Comparison of ENCODE assay signal across 24 mouse cellular contexts in genomic region chr10:89594309-89594708, GRCm38 (mm10). TPM values are rescaled to one million over a fixed set of nuclear protein-coding genes. Genes with fewer than 3 reads are reported as not detected.
DNase-seq lines count a peak whose midpoint lies in the region; ATAC-seq lines count a peak whose summit lies in the region.
"Had no signal": no experiment of that assay in that cellular context is flagged by ENCODE, and none has a peak within 500 bp of the region (broad histone marks: within the 10 kb centered on the region; RNA-seq: fewer than 3 reads in every experiment).

No protein-coding gene starts in this region.

- peak; percentile 70 for ATAC-seq in intestine, embryonic 16.5 days
- ATAC-seq in liver, embryonic 13.5 days (ENCODE audit: low read depth): peak; percentile 72
- ATAC-seq in forebrain, embryonic 16.5 days: no peak
- ATAC-seq: CD4-positive, CD25-positive, alpha-beta regulatory T cell, adult 4 months; Patski had no signal

- peak overlapping the region; percentile 57; the same call in 1 of the 2 replicates for H3K27ac ChIP-seq in intestine, embryonic 16.5 days (ENCODE audit: low read length)
- no peak overlapping the region for H3K27ac ChIP-seq in liver, embryonic 13.5 days
- H3K27ac ChIP-seq in forebrain, embryonic 16.5 days (ENCODE audit: low read length): no peak overlapping the region
- no peak overlapping the region for H3K27ac ChIP-seq in midbrain, embryonic 10.5 days (replicated peaks)
- H3K27ac ChIP-seq in hindbrain, embryonic 10.5 days: no peak overlapping the region
- H3K27ac ChIP-seq: embryonic facial prominence, embryonic 15.5 days; limb, embryonic 15.5 days; midbrain, embryonic 12.5 days; stomach, postnatal 0 days had no signal

- H3K9ac ChIP-seq in intestine, embryonic 16.5 days (ENCODE audit: low read depth, low read length): no peak overlapping the region
- H3K9ac ChIP-seq in liver, embryonic 13.5 days: no peak overlapping the region
- H3K9ac ChIP-seq in forebrain, embryonic 16.5 days (replicated peaks; ENCODE audit: low read depth, low read length): no peak overlapping the region
- H3K9ac ChIP-seq: embryonic facial prominence, embryonic 15.5 days; limb, embryonic 15.5 days; midbrain, embryonic 12.5 days had no signal

- no peaks in the 10 kb centered on the region for H3K27me3 ChIP-seq in intestine, embryonic 16.5 days (replicated peaks; ENCODE audit: control insufficient read depth, insufficient read depth, low read length)
- no peaks in the 10 kb centered on the region for H3K27me3 ChIP-seq in liver, embryonic 13.5 days
- H3K27me3 ChIP-seq in forebrain, embryonic 16.5 days (replicated peaks; ENCODE audit: control insufficient read depth, insufficient read depth, low read length): no peaks in the 10 kb centered on the region
- H3K27me3 ChIP-seq in midbrain, embryonic 10.5 days (ENCODE audit: low read depth, poor library complexity, severe bottlenecking): no peaks in the 10 kb centered on the region
- H3K27me3 ChIP-seq in hindbrain, embryonic 10.5 days (ENCODE audit: insufficient read depth, poor library complexity, severe bottlenecking): no peaks in the 10 kb centered on the region
- H3K27me3 ChIP-seq: embryonic facial prominence, embryonic 15.5 days; limb, embryonic 15.5 days; midbrain, embryonic 12.5 days; Patski had no signal

- 59% methylated on average over 4 of the region's 4 CpGs for WGBS in intestine, embryonic 16.5 days
- 34% methylated on average over 4 of the region's 4 CpGs for WGBS in liver, embryonic 13.5 days (ENCODE audit: insufficient replicate concordance)
- 88% methylated on average over 4 of the region's 4 CpGs for WGBS in forebrain, embryonic 16.5 days
- WGBS in midbrain, embryonic 10.5 days: 88% methylated on average over 4 of the region's 4 CpGs
- 89% methylated on average over 4 of the region's 4 CpGs for WGBS in hindbrain, embryonic 10.5 days

- no peaks in the 10 kb centered on the region for H3K36me3 ChIP-seq in intestine, embryonic 16.5 days (ENCODE audit: control insufficient read depth, insufficient read depth, low read length)
- no peaks in the 10 kb centered on the region for H3K36me3 ChIP-seq in liver, embryonic 13.5 days
- no peaks in the 10 kb centered on the region for H3K36me3 ChIP-seq in forebrain, embryonic 16.5 days (ENCODE audit: control insufficient read depth, insufficient read depth)
- no peaks in the 10 kb centered on the region for H3K36me3 ChIP-seq in midbrain, embryonic 10.5 days
- no peaks in the 10 kb centered on the region for H3K36me3 ChIP-seq in hindbrain, embryonic 10.5 days
- H3K36me3 ChIP-seq: embryonic facial prominence, embryonic 15.5 days; limb, embryonic 15.5 days; midbrain, embryonic 12.5 days had no signal

- no peak overlapping the region for H3K4me3 ChIP-seq in intestine, embryonic 16.5 days (ENCODE audit: low read length)
- no peak overlapping the region for H3K4me3 ChIP-seq in liver, embryonic 13.5 days (replicated peaks)
- H3K4me3 ChIP-seq in forebrain, embryonic 16.5 days (replicated peaks; ENCODE audit: low read length): no peak overlapping the region
- H3K4me3 ChIP-seq in midbrain, embryonic 10.5 days: no peak overlapping the region
- no peak overlapping the region for H3K4me3 ChIP-seq in hindbrain, embryonic 10.5 days
- H3K4me3 ChIP-seq: embryonic facial prominence, embryonic 15.5 days; limb, embryonic 15.5 days; midbrain, embryonic 12.5 days had no signal

- peaks cover 5% of the 10 kb centered on the region for H3K4me1 ChIP-seq in intestine, embryonic 16.5 days (ENCODE audit: control insufficient read depth, insufficient read depth, low read length)
- peaks cover 27% of the 10 kb centered on the region for H3K4me1 ChIP-seq in liver, embryonic 13.5 days (replicated peaks)
- no peaks in the 10 kb centered on the region for H3K4me1 ChIP-seq in forebrain, embryonic 16.5 days (replicated peaks; ENCODE audit: control insufficient read depth, insufficient read depth, low read length)
- peaks cover 9% of the 10 kb centered on the region for H3K4me1 ChIP-seq in midbrain, embryonic 10.5 days
- H3K4me1 ChIP-seq in hindbrain, embryonic 10.5 days (replicated peaks): peaks cover 4% of the 10 kb centered on the region; the same call in 1 of the 2 replicates
- H3K4me1 ChIP-seq: embryonic facial prominence, embryonic 15.5 days; limb, embryonic 15.5 days had no signal

- H3K9me3 ChIP-seq in intestine, embryonic 16.5 days (ENCODE audit: control insufficient read depth, low read length): no peaks in the 10 kb centered on the region
- H3K9me3 ChIP-seq in liver, embryonic 13.5 days (replicated peaks): no peaks in the 10 kb centered on the region
- no peaks in the 10 kb centered on the region for H3K9me3 ChIP-seq in forebrain, embryonic 16.5 days (ENCODE audit: control insufficient read depth, low read length)
- no peaks in the 10 kb centered on the region for H3K9me3 ChIP-seq in midbrain, embryonic 10.5 days (replicated peaks)
- H3K9me3 ChIP-seq in hindbrain, embryonic 10.5 days: no peaks in the 10 kb centered on the region
- H3K9me3 ChIP-seq: embryonic facial prominence, embryonic 15.5 days; limb, embryonic 15.5 days; midbrain, embryonic 12.5 days had no signal

- H3K4me2 ChIP-seq in intestine, embryonic 16.5 days (ENCODE audit: low read depth, low read length): no peak overlapping the region
- no peak overlapping the region for H3K4me2 ChIP-seq in liver, embryonic 13.5 days
- H3K4me2 ChIP-seq in forebrain, embryonic 16.5 days (ENCODE audit: low read length): no peak overlapping the region
- H3K4me2 ChIP-seq: embryonic facial prominence, embryonic 15.5 days; heart, embryonic 11.5 days; limb, embryonic 15.5 days; midbrain, embryonic 12.5 days had no signal

- peak; percentile 14 for DNase-seq in urinary bladder, postnatal 14 days (ENCODE audit: low spot score)
- DNase-seq in urinary bladder, postnatal 10 days (ENCODE audit: low spot score): no peak
- peak; percentile 8 for DNase-seq in liver, embryonic 13.5 days
- DNase-seq in cerebellum, adult 11-12 months: no peak
- DNase-seq in midbrain, embryonic 10.5 days (ENCODE audit: low spot score): no peak
- DNase-seq in hindbrain, embryonic 10.5 days (ENCODE audit: low spot score): no peak
- DNase-seq: adrenal gland, adult 2 months; cerebellum, adult 2 months; cerebellum, postnatal 36 days; heart, adult 11 months; kidney, adult 8-10 months; kidney, postnatal 10 days; left cerebral cortex, postnatal 4 days; lung, postnatal 4 days had no signal

RNA-seq across cellular contexts. Expression of gene Slc17a8, which starts 26.7 kb away (rescaled TPM):
- polyA plus RNA-seq in intestine, embryonic 16.5 days (2015; fragmentation: Nextera tagmentation; extraction: Ambion mirVana): 0.13 and 0.22 TPM in 2 replicates
- polyA plus RNA-seq in liver, embryonic 13.5 days (2015; fragmentation: Nextera tagmentation; extraction: Ambion mirVana): 0.03 TPM in 1 of 2 replicates, not detected in the other
- polyA plus RNA-seq in forebrain, embryonic 16.5 days (2015; fragmentation: Nextera tagmentation; extraction: Ambion mirVana): 0.24 and 0.53 TPM in 2 replicates
- 0.26 and 0.46 TPM in 2 replicates for polyA plus RNA-seq in midbrain, embryonic 10.5 days (2016; fragmentation: Nextera tagmentation; extraction: Ambion mirVana)
- polyA plus RNA-seq in hindbrain, embryonic 10.5 days (2016; fragmentation: Nextera tagmentation; extraction: Ambion mirVana): 0.10 and 0.58 TPM in 2 replicates
- polyA plus RNA-seq: adrenal gland, adult 2 months; CD4-positive, CD25-positive, alpha-beta regulatory T cell, adult 4 months; heart, postnatal 0 days; stomach, postnatal 0 days had no signal

Comparison
In these comparisons a context has a peak if more than half of its experiments do, and no peak if none do; other contexts are left out.
1. DNase-seq: peak in urinary bladder, postnatal 14 days (single experiment) and liver, embryonic 13.5 days (single experiment); none in urinary bladder, postnatal 10 days (single experiment), cerebellum, adult 11-12 months (single experiment), midbrain, embryonic 10.5 days (single experiment) and hindbrain, embryonic 10.5 days (single experiment).